8 mouse cellular contexts compared by ENCODE assay signal in the genomic region with DNA sequence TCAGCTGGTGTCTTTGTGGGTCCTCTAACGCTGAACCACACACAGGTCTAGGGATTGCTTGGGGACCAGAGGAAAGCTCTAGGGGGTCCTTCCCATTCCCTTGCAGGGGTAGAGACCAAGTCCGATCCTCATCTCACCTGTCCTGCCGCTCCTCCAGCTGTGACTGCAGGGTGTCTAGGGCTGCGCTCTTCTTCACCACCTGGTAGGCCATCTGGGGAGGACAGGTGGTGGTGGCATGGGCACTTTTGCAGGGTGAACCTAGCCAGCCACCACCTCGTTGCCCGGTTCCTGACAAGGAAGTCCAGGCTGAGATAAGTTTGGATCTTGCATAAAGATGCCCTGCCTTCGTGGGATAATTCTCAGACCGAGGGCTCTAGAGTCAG. TPM values are rescaled to one million over a fixed set of nuclear protein-coding genes. Genes with fewer than 3 reads are reported as not detected.
DNase-seq lines count a peak whose midpoint lies in the region; ATAC-seq and TF ChIP-seq lines count a peak whose summit lies in the region.

No protein-coding gene starts in this region.

- peak overlapping the region; percentile 21 for H3K4me3 ChIP-seq in lung, embryonic 14.5 days (ENCODE audit: low read depth, low read length)
- peak overlapping the region; percentile 49 for H3K4me3 ChIP-seq in forebrain, embryonic 10.5 days
- peak overlapping the region; percentile 38 for H3K4me3 ChIP-seq in limb, embryonic 13.5 days
- H3K4me3 ChIP-seq in stomach, embryonic 14.5 days (ENCODE audit: low read depth, low read length): peak overlapping the region; percentile 22; the same call in 1 of the 2 replicates

- peak overlapping the region; percentile 36; the same call in 1 of the 2 replicates for H3K9ac ChIP-seq in lung, embryonic 14.5 days
- H3K9ac ChIP-seq in limb, embryonic 13.5 days: peak overlapping the region; percentile 66
- H3K9ac ChIP-seq in stomach, embryonic 14.5 days (replicated peaks; ENCODE audit: low read depth, low read length): no peak overlapping the region

- H3K4me2 ChIP-seq in lung, embryonic 14.5 days: peak overlapping the region; percentile 59
- peak overlapping the region; percentile 69 for H3K4me2 ChIP-seq in limb, embryonic 13.5 days (replicated peaks)
- peak overlapping the region; percentile 56 for H3K4me2 ChIP-seq in stomach, embryonic 14.5 days (replicated peaks; ENCODE audit: low read depth, low read length)

- H3K9me3 ChIP-seq in lung, embryonic 14.5 days (ENCODE audit: low read depth, low read length): no peaks in the 10 kb centered on the region
- H3K9me3 ChIP-seq in forebrain, embryonic 10.5 days: no peaks in the 10 kb centered on the region
- H3K9me3 ChIP-seq in limb, embryonic 13.5 days: no peaks in the 10 kb centered on the region
- H3K9me3 ChIP-seq in stomach, embryonic 14.5 days (ENCODE audit: control insufficient read depth, low read depth, low read length): no peaks in the 10 kb centered on the region

- DNase-seq in lung, embryonic 14.5 days: no peak
- DNase-seq in lung, postnatal 14 days: no peak
- no peak for DNase-seq in forebrain, embryonic 10.5 days (ENCODE audit: extremely low spot score, low spot score)
- DNase-seq in urinary bladder, postnatal 36 days (ENCODE audit: low spot score in 2 of 2): no peak
- DNase-seq in adrenal gland, adult (ENCODE audit: inconsistent age in 2 of 2, low spot score in 1 of 2): no peak

- H3K27me3 ChIP-seq in lung, embryonic 14.5 days (ENCODE audit: insufficient read depth, low read length): peaks cover 14% of the 10 kb centered on the region; the same call in 1 of the 2 replicates
- peaks cover 59% of the 10 kb centered on the region for H3K27me3 ChIP-seq in forebrain, embryonic 10.5 days (ENCODE audit: poor library complexity, severe bottlenecking)
- peaks cover 13% of the 10 kb centered on the region for H3K27me3 ChIP-seq in limb, embryonic 13.5 days
- H3K27me3 ChIP-seq in stomach, embryonic 14.5 days (ENCODE audit: control insufficient read depth, insufficient read depth, low read length): no peaks in the 10 kb centered on the region

- 28% methylated on average over 8 of the region's 8 CpGs for WGBS in lung, embryonic 14.5 days
- WGBS in forebrain, embryonic 10.5 days: 19% methylated on average over 8 of the region's 8 CpGs
- 26% methylated on average over 8 of the region's 8 CpGs for WGBS in limb, embryonic 13.5 days
- 27% methylated on average over 8 of the region's 8 CpGs for WGBS in stomach, embryonic 14.5 days

- peaks cover 11% of the 10 kb centered on the region; the same call in 1 of the 2 replicates for H3K36me3 ChIP-seq in lung, embryonic 14.5 days (ENCODE audit: insufficient read depth)
- H3K36me3 ChIP-seq in forebrain, embryonic 10.5 days (replicated peaks): peaks cover 22% of the 10 kb centered on the region
- peaks cover 6% of the 10 kb centered on the region; the same call in 1 of the 2 replicates for H3K36me3 ChIP-seq in limb, embryonic 13.5 days
- 0 out of 2 replicates have a peak, but pooled peaks cover 1% of the 10 kb centered on the region for H3K36me3 ChIP-seq in stomach, embryonic 14.5 days (ENCODE audit: control insufficient read depth, insufficient read depth, low read length)

- no peak for TF ChIP-seq CTCF in lung, embryonic 14.5 days (IDR thresholded peaks at IDR 0.05; ENCODE audit: low read depth)

- ATAC-seq in lung, embryonic 14.5 days (ENCODE audit: insufficient read depth): no peak
- no peak; the same call in 1 of the 2 replicates for ATAC-seq in limb, embryonic 13.5 days (ENCODE audit: low FRiP score, low read depth)
- ATAC-seq in stomach, embryonic 14.5 days (ENCODE audit: insufficient number of reproducible peaks, insufficient read depth, low FRiP score, low read depth): no peak
- ATAC-seq in granulocyte monocyte progenitor cell, adult 5-6 weeks (replicated peaks; ENCODE audit: poor library complexity, severe bottlenecking): no peak

- H3K4me1 ChIP-seq in lung, embryonic 14.5 days (ENCODE audit: insufficient read depth): no peaks in the 10 kb centered on the region
- peaks cover 34% of the 10 kb centered on the region for H3K4me1 ChIP-seq in forebrain, embryonic 10.5 days
- H3K4me1 ChIP-seq in limb, embryonic 13.5 days: peaks cover 32% of the 10 kb centered on the region
- peaks cover 9% of the 10 kb centered on the region; the same call in 1 of the 2 replicates for H3K4me1 ChIP-seq in stomach, embryonic 14.5 days (ENCODE audit: control insufficient read depth, insufficient read depth, low read length)

- H3K27ac ChIP-seq in lung, embryonic 14.5 days (ENCODE audit: low read depth): no peak overlapping the region
- H3K27ac ChIP-seq in forebrain, embryonic 10.5 days: peak overlapping the region; percentile 69; the same call in 1 of the 2 replicates
- H3K27ac ChIP-seq in limb, embryonic 13.5 days: no peak overlapping the region
- no peak overlapping the region for H3K27ac ChIP-seq in stomach, embryonic 14.5 days (ENCODE audit: low read length)

RNA-seq across cellular contexts. Expression of a gene that starts 5.0 kb away (rescaled TPM):
- 13.2 and 14.6 TPM in 2 replicates for polyA plus RNA-seq in lung, embryonic 14.5 days (2014; fragmentation: Nextera tagmentation; extraction: Ambion mirVana)
- 18.4 and 25.9 TPM in 2 replicates for polyA plus RNA-seq in forebrain, embryonic 10.5 days (2016; fragmentation: Nextera tagmentation; extraction: Ambion mirVana)
- polyA plus RNA-seq in limb, embryonic 13.5 days (2015; fragmentation: Nextera tagmentation; extraction: Ambion mirVana): 21.4 and 24.5 TPM in 2 replicates
- 12.0 and 16.2 TPM in 2 replicates for polyA plus RNA-seq in stomach, embryonic 14.5 days (2014; fragmentation: Nextera tagmentation; extraction: Ambion mirVana)
- 26.8 and 43.6 TPM in 2 replicates for total RNA-seq in granulocyte monocyte progenitor cell, adult 5-6 weeks (2014; fragmentation: Nextera tagmentation)
- total RNA-seq in granulocyte monocyte progenitor cell, adult 5-6 weeks (2017): 6.6 and 12.2 TPM in 2 replicates

RNA-seq across cellular contexts. Expression of a gene that starts 19.9 kb away (rescaled TPM):
- 35.4 and 38.0 TPM in 2 replicates for polyA plus RNA-seq in lung, embryonic 14.5 days (2014; fragmentation: Nextera tagmentation; extraction: Ambion mirVana)
- polyA plus RNA-seq in forebrain, embryonic 10.5 days (2016; fragmentation: Nextera tagmentation; extraction: Ambion mirVana): 9.1 and 9.6 TPM in 2 replicates
- 19.9 and 22.3 TPM in 2 replicates for polyA plus RNA-seq in limb, embryonic 13.5 days (2015; fragmentation: Nextera tagmentation; extraction: Ambion mirVana)
- 123 and 128 TPM in 2 replicates for polyA plus RNA-seq in stomach, embryonic 14.5 days (2014; fragmentation: Nextera tagmentation; extraction: Ambion mirVana)
- total RNA-seq in granulocyte monocyte progenitor cell, adult 5-6 weeks (2014; fragmentation: Nextera tagmentation): 18.5 and 36.0 TPM in 2 replicates
- total RNA-seq in granulocyte monocyte progenitor cell, adult 5-6 weeks (2017): 11.8 and 30.5 TPM in 2 replicates

RNA-seq across cellular contexts. Expression of a gene that starts 50.9 kb away (rescaled TPM):
- polyA plus RNA-seq in lung, embryonic 14.5 days (2014; fragmentation: Nextera tagmentation; extraction: Ambion mirVana): 108 and 122 TPM in 2 replicates
- 11.7 and 12.9 TPM in 2 replicates for polyA plus RNA-seq in forebrain, embryonic 10.5 days (2016; fragmentation: Nextera tagmentation; extraction: Ambion mirVana)
- polyA plus RNA-seq in limb, embryonic 13.5 days (2015; fragmentation: Nextera tagmentation; extraction: Ambion mirVana): 41.5 and 45.6 TPM in 2 replicates
- 119 and 131 TPM in 2 replicates for polyA plus RNA-seq in stomach, embryonic 14.5 days (2014; fragmentation: Nextera tagmentation; extraction: Ambion mirVana)
- total RNA-seq in granulocyte monocyte progenitor cell, adult 5-6 weeks (2014; fragmentation: Nextera tagmentation): 59.2 and 81.5 TPM in 2 replicates
- 27.4 and 64.6 TPM in 2 replicates for total RNA-seq in granulocyte monocyte progenitor cell, adult 5-6 weeks (2017)
